Mouse (Mus musculus): Measurements from ENCODE around the gene Itga7.

Gene Itga7

GRCm38 (mm10) chr10:128911430-128911829, 22.2 kb upstream of the Itga7 start:
- no peak for DNase-seq (ENCODE audit: low read depth, low spot score)

- no peak for DNase-seq (ENCODE audit: low read depth, low spot score)
Measured at GRCm38 (mm10) chr10:128912268-128912667, 21.4 kb upstream of the Itga7 start.

DNA sequence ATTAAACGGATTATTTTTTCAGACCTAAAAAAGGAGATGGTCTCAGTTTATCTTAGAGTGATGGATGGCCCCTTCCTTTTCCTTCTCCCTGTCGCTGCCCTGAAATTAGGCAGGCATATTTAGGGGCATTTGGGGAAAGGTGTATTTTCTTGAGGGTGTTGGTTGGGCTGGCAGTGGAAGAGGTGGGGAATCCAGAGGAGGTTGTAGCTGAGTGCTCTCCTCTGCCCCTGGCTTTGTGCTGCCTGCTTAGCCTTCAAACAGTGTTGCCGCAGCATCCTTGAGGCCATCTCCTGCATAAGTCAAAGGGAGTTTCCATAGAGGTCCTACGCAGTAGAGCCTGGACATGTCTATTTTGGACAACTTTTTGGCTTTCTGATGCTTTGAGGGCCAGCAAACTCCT, 20.8 kb upstream of the Itga7 start:
- no peak for DNase-seq (ENCODE audit: low read depth, low spot score)

- DNase-seq (ENCODE audit: low read depth, low spot score), result peak; percentile 94
Measured at GRCm38 (mm10) chr10:128913219-128913618, 20.4 kb upstream of the Itga7 start.

GRCm38 (mm10) chr10:128913696-128914095, 19.9 kb upstream of the Itga7 start:
- DNase-seq (ENCODE audit: low read depth, low spot score), result no peak

- no peak for DNase-seq (ENCODE audit: low read depth, low spot score)
Measured at GRCm38 (mm10) chr10:128915550-128915949, 18.1 kb upstream of the Itga7 start.

DNA sequence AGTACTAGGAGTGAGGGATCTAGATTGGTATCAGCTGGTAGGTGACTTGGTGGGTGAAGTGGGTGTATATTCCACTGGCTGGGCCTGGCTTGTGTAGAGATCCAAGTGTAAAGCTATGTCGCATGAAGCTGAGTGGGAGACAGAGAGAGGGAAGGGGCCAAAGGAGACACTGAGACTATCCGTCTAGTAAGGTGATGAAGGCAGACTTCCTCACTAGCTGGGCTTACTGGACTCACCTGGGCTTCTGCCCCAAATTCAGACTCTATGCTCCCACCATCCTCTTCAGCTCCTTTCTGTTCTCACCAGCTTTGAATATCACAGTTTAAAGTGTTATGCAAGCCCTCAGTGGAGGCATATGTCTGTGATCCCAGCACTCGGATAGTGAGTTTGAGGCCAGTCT, 17.0 kb upstream of the Itga7 start:
- no peak for DNase-seq (ENCODE audit: low read depth, low spot score)

DNA sequence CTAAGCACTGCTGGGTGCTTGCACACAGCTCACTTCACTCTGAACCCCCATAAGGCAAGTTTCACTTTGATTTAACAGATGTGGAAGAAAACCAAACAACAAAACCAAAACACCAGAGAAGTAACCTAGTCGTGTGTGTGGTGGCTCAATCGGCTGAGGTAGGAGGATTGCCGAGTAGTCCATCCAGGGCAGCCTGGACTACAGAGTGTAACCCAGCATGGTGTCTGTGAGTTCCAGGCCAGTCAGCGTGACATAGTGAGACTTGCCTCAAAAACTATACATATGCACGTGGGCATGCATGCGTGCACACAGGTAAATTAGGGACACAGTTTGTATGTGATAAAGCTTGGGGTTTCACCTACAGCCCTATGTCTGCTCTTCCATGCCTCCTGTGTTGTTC, 16.2 kb upstream of the Itga7 start:
- DNase-seq (ENCODE audit: low read depth, low spot score), result no peak

DNA sequence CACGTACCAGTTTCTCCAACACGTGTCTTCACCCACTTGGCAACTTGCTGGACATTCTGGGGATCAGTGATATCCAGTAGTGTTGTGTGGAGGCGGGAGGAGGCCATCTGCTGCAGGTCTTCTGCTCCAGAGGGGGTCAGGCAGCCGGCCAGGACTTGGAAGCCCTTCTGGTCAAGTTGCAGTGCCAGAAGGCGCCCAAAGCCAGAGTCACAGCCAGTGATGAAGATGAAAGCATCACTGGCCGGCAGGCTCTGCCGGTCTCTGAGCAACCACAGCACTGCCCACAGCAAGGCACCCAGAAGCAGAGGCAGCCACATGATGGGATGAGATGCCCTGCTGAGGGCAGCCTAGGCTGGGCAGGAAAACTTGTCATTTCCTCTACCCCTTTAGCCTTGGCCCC, 15.4 kb upstream of the Itga7 start:
- DNase-seq (ENCODE audit: low read depth, low spot score), result no peak

GRCm38 (mm10) chr10:128919203-128919631, 14.4 kb upstream of the Itga7 start:
- no peak for DNase-seq (ENCODE audit: low read depth, low spot score)

DNA sequence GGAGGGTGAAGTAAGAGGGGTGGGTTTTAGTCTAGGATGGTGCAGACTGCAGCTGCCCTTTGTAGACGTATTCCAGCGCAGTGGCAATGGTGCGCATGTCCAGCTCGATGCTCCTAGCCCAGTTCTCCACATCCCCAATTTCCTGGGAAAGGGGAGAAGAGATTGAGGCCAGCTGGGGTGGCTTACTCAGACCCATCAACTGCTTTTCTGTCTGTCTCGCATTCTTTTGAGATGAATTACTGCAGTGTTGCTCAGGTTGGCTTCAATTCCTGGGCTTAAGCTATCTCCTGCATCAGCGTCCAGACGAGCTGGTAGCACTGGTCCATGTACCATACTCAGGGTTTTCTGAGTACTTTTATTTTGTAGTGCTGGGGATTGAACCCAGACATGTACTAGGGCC, 13.7 kb upstream of the Itga7 start:
- DNase-seq (ENCODE audit: low read depth, low spot score), result no peak

DNA sequence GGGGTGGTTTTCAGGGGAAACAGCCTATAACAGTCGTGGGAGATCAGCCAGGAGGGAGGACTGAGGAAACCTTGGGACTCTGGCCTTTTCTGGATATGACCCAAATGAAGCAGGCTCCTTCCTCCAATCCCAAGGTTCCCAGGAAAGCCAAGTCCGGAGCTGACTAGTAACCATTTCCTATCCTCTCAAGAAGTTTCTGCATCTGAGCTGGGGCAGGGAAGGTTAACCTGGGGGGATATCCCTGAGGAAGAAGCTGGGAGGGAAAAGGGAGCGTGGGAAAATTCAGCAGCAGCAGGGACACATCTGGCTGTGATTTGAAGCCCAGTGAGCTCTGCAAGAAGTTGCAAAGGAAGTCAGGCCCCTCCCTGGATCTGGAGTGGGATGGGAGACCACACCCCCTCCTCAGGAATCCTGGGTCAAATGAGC, 12.9 kb upstream of the Itga7 start:
- no peak for DNase-seq (ENCODE audit: low read depth, low spot score)

- DNase-seq (ENCODE audit: low read depth, low spot score), result no peak
Measured at GRCm38 (mm10) chr10:128921251-128921650, 12.4 kb upstream of the Itga7 start.

- DNase-seq (ENCODE audit: low read depth, low spot score), result no peak
Measured at GRCm38 (mm10) chr10:128921883-128922821, 11.5 kb upstream of the Itga7 start.

DNA sequence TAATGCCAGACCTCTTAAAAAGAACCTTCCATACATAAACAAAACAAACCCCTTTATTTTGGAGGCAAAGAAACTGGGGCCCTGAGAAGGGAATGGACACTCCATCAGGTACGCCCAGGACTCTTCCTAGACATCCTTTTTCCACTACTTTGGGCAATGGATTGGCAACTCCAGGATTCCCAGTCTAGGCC, 10.9 kb upstream of the Itga7 start, which contains the start of gene Rdh5:
Gene Rdh5, minus strand, starts transcription at position 67 of the 191 bp plus-strand sequence.
- DNase-seq (ENCODE audit: low read depth, low spot score), result no peak

GRCm38 (mm10) chr10:128923013-128923691, 10.5 kb upstream of the Itga7 start:
- peak; percentile 99 for DNase-seq (ENCODE audit: low read depth, low spot score)

DNA sequence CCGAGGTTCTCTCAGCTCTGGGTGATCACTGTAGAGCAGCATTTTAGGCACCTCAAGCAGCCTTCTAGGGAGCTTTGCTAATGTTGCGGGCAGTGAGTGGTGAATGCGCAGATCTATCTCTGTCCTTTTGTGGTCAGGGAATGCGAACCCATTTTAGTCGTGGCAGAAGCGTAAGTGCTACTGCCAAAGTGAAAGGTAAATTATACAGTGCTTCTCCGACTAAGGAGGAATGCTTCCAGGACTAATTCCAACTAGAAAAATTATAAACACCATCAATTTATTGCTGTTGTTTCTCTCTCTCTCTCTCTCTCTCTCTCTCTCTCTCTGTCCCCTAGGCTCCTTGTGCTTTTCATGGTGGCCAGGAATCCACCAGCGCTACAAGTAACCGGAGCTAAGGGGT, 9.7 kb upstream of the Itga7 start, which contains the start of gene Bloc1s1:
Gene Bloc1s1, minus strand, starts transcription at position 101 of the 400 bp plus-strand sequence.
- no peak for DNase-seq (ENCODE audit: low read depth, low spot score)

DNA sequence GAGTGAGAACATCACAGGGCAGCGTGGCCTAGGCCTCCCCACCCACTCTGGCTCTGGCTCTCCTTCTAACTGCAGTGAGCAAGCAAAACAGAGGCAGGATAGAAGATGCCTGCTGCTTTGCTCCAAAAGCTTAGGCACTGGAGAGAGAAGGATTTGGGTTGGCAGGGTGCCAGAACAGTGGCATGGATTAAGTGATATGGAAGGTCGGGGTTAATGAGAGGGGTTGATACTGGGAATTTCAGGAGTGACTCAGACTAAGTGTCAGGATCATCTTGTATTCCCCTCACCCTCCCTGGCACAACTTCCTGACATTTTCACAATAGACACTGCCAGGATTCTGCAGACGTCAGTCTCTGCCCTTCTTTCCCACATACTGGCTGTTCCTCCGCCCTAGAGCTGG, 5.3 kb upstream of the Itga7 start:
- no peak for DNase-seq (ENCODE audit: low read depth, low spot score)

GRCm38 (mm10) chr10:128929638-128930378, 3.8 kb upstream of the Itga7 start:
- DNase-seq (ENCODE audit: low read depth, low spot score), result no peak

DNA sequence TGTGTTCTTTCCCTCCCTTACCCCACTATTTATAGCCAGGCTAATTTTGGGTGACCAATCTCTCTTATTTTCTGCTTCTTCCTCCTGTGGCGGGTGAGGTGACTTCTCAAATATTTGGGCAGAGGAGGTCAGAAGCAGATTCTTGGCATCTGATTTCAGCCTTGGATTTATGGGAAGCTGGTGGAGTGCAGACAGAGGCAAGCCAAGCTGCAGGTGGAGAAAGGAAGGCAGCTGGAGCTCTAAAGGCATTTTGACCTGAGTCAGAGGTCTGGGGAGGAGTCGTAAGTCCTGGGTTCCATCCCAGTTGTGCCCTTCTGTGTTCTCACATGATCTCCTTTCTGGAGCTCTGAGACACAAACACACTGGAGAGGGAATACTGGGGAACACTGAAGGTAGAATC, 2.2 kb upstream of the Itga7 start:
- DNase-seq (ENCODE audit: low read depth, low spot score), result no peak

GRCm38 (mm10) chr10:128933976-128934721, 531 bp downstream of the Itga7 start:
- no peak for DNase-seq (ENCODE audit: low read depth, low spot score)

Measured in mesoderm, embryonic 11.5 days (tissue).